Mouse (Mus musculus) fat pad, adult 2 months (tissue): ENCODE data around the gene Sgca.

Experiments used
- DNase-seq: peaks from one replicate; pipeline ENCODE4 v3.0.0-alpha.2; 2011; ENCODE audit warnings: low read depth, low spot score; ENCODE audit errors: extremely low read depth

The Sgca gene

DNA sequence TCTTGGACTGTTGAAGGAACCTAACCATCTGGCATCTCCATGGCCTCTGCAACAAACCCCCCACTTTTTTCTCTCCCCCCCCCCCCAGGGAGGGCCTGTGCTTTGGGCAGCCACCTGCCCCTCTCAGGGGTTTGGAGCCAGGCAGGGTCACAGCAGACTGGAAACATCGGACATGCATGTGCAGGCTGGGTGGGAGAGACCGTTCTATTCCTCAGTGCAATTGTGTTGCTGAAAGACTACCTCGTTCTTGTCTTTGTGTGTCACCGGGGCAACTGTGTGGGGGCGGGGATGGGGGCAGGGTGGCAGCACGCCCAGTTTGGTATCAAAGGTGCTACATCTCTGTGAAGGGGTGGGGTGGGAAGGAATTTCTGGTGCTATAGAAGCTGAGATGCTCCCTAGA, 24.0 kb downstream of the Sgca start:
- no peak for DNase-seq

DNA sequence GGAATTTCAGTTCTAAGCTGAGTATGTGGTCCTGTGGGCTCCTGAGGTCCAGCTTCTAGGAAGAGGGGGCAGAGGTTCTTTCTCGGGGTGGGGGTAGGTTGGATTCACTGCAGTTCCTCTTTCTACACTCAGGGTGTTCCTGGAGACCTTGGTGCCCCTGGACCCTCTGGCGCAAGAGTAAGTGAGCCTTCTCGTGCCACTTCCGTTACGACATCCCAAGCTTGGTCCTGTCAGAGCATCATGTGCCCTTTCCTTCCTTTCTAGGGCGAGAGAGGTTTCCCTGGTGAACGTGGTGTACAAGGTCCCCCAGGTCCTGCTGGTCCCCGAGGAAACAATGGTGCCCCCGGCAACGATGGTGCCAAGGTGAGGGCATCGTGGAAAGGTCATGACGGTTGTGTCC, 30.9 kb downstream of the Sgca start:
- DNase-seq: no peak

DNA sequence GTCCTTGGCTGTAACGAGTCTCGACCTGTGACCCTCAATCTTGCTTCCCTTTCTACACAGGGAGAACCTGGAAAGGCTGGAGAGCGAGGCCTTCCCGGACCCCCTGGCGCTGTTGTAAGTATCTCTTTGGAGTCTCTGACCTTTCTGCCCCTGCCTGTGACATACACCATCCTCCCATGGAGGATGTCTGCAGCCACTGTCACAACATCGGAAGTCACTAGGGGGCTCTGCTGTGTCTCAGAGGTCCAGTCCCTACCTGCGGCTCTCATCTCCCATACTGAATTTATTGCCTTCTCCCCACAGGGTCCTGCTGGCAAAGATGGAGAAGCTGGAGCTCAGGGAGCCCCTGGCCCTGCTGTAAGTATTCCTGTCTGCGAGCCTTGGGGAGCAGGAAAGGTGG, 31.8 kb downstream of the Sgca start:
- no peak for DNase-seq

DNA sequence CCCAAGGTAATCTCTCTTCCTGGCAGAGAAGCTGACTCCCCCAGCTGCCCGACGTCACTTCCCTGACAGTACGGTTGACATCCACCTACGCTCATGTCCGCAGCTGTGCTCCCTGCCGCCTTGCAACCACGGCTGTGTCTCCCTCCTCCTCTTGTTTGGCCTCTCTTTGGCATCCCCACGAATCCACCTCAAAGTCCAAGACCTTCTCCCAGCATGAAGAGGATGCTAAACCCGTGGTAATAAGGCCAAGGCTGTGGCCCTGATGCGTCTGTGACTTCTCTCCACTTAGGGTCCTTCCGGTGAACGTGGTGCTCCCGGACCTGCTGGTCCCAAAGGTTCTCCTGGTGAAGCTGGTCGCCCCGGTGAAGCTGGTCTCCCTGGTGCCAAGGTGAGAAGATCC, 33.1 kb downstream of the Sgca start:
- no peak for DNase-seq

DNA sequence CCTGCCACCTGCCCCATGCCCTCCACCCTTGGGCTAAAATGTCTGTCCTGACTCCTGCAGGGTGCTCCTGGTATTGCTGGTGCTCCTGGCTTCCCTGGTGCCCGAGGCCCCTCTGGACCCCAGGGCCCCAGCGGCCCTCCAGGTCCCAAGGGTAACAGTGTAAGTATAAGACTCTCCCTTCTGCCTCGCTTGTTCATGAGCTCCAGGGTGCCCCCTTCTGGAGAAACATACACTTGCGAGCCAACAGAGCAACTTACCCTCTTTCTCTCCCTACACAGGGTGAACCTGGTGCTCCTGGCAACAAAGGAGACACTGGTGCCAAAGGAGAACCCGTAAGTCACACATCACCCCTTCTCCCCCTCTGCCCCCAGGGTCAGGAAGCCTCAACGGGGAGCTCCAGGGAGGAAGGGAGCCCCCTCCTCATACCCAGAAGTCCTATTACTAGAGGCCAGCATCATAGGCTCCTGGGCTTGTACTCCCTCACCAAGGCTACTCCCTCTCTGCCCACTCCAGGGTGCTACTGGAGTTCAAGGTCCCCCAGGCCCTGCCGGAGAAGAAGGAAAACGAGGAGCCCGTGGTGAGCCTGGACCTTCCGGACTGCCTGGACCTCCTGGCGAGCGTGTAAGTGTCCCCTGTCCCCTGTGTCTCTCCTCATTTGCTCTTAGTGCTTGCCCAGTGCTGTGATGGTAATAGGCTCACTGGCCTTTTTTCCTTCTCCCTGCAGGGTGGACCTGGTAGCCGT, 33.7 kb downstream of the Sgca start:
- DNase-seq: no peak

DNA sequence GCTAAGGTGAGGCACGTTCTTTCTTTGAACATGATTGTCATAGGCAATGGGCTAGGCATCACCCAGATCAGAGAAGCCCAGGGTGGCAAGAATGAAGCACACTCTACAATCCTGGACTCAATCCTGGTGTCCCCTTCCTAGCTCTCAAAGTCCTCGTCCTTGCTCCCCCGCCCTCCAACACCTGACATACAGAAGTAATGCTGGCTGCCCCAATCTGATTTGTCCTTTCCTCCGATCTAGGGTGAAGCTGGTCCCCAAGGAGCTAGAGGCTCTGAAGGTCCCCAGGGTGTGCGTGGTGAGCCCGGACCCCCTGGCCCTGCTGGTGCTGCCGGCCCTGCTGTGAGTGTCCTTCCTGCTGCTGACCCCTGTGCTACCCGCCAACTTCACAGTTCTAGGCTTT, 34.4 kb downstream of the Sgca start:
- no peak for DNase-seq

DNA sequence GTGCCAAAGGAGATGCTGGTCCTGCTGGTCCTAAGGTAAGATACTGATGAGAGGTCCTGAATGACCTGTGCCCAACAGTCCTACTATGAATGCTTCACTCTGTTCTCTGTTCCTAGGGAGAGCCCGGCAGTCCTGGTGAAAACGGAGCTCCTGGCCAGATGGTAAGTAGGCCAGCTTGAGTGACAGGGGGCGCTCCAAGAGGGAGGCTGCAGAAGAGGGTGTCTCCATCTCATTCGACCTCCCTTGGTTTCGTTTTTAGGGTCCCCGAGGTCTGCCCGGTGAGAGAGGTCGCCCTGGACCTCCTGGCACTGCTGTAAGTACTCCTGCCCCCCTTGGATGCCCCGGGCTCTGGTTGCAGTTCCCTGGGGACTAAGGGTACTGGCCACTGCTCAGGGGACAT, 35.0 kb downstream of the Sgca start:
- no peak for DNase-seq

DNA sequence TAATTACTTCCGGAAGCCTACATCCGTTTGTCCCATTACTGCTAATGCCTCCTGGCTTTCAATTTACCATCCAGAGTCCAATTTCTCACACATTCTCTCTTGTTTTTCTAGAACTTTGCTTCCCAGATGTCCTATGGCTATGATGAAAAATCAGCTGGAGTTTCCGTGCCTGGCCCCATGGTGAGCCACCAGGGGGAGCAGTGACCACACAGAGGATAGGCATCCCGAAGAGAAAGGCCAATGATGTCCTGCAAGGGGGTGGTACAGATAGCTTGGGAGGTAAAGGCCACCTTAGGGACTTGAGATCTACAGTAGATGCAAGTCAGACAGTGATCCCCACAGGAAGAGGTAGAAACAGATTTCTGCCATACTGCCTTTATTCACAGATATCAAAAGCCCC, 36.8 kb downstream of the Sgca start:
- no peak for DNase-seq

DNA sequence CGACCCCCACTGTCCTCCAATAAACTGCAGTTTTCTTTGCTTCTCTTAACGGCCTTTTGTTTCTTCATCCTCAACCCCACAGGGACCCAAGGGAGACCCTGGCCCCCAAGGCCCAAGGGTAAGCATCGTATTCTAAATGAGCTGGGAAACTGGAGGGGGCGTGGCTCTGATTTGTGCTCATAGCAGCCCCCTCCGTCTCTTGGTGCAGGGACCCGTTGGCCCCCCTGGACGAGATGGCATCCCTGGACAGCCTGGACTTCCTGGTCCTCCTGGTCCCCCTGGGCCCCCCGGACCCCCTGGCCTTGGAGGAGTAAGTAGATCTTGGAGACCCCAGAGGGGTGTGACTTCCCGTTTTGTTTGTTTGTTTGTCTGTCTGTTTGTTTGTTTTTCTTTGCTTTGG, 37.8 kb downstream of the Sgca start:
- no peak for DNase-seq

DNA sequence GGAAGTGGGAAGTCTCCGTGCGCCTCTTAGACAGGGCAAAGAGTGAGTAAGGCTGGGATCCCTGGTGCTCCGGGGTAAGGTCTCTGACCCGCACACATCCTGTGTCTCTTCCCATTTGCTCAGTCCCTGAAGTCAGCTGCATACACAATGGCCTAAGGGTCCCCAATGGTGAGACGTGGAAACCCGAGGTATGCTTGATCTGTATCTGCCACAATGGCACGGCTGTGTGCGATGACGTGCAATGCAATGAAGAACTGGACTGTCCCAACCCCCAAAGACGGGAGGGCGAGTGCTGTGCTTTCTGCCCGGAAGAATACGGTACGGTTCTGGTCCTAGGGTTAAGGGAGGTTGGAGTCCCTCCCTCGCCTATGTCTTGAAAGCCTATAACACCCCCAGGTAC, 38.3 kb downstream of the Sgca start:
- no peak for DNase-seq

DNA sequence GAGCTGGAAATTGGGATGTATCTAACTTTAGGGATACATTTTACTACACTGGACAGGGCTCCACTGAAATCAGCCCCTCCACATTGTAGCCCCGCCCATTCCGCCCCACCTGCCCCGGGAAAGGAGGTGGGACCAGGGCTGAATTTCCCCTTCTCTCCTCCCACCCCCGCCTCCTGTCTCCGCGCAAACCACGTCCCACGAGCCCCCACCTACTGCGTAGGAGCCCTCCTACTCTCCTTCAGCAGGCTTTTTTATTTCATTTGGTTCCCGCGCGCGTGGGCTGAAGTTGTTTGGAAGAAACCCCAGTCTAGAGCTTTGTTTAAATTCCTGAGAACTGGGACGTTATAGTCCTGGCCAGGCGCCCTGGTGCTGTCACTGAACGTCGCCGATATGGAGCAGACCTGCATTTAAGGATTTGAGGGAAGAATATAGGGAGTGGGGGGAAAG, 38.8 kb downstream of the Sgca start:
- no peak for DNase-seq

DNA sequence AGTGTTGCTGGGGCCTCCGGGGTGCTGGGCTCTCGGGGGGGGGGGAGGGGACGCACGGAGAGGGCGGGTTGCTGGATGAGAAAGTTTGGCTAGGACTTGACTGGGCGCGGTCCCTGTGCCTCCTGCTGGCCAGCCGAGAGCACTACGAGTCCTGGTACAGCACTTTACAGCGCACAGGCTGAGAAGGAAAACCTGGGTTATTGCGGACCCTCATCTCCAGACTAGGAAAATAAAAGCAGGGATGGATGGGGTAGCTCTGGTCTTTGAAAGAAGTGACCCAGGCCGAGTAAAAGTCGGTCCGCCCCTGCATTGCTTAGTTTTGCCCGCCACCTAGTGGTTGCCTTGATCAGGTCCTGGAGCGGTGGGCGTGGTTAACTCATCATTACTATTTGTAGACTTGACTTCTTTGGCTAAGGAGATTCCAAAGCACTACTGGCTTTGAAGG, 39.3 kb downstream of the Sgca start:
- no peak for DNase-seq

DNA sequence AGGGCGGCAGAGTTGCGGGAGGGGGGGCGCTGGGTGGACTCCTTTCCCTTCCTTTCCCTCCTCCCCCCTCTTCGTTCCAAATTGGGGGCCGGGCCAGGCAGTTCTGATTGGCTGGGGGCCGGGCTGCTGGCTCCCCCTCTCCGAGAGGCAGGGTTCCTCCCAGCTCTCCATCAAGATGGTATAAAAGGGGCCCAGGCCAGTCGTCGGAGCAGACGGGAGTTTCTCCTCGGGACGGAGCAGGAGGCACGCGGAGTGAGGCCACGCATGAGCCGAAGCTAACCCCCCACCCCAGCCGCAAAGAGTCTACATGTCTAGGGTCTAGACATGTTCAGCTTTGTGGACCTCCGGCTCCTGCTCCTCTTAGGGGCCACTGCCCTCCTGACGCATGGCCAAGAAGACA, 40.1 kb downstream of the Sgca start, which contains the start of gene Col1a1:
Col1a1 (plus strand) TSS at position 180 of the 400 bp plus-strand sequence.
- DNase-seq: no peak

DNA sequence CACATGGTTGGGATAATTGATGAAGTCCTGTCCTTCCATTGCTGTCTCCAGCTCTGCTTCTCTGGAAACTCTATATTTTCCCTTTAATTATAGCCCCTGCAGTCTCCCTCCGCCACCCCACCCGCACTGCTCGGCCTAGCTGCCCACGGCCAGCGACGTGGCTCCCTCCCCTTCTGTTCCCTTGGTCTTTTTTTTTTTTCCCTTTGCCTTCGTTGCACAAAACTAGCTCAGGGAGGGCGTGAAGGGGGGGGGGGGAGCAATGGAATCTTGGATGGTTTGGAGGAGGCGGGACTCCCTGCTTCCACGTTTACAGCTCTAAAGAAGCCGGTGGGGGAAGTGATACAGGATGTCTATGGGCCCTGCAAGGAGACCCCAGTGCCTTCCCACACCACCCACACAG, 41.6 kb downstream of the Sgca start:
- no peak for DNase-seq

DNA sequence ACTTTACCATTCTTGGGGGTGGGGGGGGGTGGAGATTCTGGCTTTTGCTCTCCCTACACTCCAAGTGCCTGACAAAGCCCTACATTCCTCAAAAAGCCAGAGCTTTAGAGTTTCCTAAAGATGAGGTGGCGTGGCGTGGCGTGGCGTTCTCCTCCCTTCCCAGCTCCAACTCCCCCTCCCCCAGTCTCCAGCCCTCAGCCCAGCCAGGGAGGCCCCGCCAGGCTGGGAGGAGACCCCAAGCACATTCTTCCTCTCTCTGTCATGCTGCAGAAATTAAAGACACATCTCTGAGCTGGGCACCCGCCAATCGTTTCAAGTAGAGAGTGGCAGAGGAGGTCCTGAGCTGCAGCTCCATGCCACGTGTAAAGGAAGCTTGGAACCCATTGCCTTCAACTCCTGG, 42.5 kb downstream of the Sgca start:
- DNase-seq: no peak

DNA sequence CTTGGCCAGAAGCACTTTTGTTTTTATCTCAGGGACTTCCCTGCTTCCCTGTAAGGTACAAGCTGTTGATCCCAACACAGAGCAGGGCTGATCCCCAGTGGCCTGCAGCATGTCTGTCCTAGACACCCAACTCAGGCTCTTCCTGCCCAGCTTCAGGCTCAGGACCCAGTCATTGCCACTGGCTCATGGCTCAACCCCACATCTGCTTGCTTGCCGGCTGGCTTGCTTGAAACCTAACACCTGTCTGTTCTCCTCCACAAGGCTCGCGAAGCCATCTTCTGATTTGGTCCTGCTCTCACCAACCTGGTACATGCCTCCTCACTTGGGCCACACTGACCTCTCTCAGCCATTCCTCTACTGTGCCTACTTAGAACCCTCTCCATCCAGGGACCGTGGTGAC, 46.0 kb downstream of the Sgca start:
- DNase-seq: no peak

DNA sequence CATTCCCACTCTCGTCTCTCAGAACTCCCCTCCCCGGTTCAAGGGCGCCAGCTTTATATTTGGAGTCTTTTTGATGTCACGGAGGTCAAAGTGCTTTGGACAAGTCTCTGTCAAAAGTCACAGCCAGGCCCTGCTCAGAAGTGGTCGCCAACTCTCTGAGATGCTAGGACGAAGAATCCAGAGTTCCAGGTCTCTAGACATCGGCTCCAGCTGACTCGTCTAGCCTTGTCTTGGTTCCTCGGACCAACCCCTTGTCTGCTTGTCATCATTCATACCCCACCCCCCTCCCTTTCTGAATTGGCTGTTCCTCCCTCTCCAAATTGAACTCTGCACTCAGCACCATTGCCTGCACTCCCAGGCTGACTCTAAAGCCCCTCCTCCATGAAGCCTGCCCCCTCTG, 46.5 kb downstream of the Sgca start:
- DNase-seq: no peak

DNA sequence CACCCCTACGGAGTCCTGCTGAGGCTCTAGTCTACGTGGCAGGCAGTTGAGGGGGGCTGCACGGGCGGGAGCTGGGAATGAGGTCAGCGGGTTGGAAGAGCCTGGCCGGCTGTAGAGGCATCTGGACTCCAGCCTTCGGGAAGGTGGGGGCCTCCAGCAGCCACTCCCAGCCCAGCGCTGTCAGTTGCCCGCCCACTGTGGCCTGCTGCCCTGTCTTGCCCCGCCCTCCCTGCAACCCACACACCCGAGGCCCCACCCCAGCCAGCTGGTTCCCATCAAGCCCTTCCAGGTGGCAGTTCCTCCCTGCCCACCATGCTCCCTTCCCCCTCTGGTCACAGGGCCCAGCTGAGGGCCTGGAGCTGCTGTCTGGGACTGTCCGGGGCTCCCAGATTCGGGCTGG, 47.3 kb downstream of the Sgca start:
- no peak for DNase-seq

DNA sequence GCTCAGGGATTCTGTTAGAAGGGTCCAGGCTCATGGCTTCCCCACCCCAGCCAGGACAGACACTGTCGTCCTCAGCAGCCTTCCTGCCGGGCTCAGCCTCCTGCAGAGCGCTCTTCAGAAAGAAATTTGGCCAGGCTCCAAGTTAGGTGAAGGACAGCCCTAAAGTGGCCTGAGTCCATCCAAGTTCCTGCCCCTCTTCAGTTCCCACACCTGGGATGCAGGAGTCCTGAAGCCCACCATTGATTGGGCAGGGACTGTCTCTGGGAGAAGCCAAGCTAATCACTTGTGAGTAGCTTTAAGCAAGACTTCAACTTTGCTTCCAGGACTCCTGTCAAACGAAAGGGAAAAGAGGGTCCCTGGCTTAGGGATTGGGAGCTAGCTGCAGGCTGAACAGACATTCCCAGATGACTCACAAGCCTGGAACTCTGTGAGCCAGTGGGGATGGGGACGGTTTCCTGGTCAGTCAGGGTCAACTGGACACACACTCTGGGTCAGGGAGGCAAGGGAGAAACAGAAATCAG, 48.3 kb downstream of the Sgca start:
- DNase-seq: no peak

DNA sequence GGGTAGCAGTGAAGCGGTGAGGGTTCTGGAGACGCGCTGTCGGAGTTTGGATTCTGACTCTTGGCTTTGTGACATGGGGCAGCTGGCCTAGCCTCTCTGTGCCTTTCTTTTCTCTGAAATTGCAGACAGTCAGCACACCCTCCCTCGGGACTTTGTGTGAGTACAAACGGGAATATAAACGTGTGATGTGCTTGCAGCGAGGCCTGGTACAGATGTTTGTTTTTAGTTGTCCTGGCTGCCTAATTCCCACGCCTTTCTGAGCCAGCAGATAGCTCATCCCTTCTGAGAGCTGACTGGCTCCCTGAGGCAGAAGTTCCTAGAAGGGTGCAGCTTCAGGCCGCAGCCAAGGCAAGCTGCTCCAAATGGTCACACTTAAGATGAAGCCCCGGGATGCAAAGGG, 49.7 kb downstream of the Sgca start:
- no peak for DNase-seq

DNA sequence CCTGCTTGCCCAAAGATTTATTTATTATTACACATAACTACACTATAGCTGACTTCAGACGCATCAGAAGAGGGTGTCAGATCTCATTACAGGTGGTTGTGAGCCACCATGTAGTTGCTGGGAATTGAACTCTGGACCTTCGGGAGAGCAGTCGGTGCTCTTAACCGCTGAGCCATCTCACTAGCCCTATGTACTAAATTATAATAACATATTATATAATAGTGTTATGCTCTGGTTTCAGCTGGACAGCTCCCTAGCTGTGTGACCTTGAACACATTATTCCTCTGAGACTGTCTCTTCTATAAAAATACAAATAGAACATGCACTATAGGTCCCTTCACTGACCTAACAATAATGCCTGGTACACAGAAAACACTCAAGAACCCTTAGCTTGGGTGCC, 51.1 kb downstream of the Sgca start:
- no peak for DNase-seq

DNA sequence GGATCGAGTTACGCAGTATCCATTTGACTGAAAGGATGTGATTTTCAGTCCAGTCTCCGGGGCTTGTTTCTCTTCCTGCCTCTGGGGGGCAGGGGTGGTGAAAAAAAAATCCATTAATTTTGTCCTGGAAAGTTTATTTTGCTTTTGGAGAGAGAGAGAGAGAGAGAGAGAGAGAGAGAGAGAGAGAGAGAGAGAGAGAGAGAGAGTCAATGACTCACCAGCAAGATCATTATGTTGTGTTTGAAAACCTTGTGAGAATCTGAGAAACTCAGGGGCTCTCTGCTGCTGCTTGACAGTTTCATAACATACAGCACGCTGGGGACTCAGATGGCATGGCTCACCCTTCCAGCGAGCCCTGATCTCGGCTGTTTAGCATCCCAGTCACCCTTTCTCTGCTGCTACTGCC, 55.1 kb downstream of the Sgca start:
- DNase-seq: no peak

DNA sequence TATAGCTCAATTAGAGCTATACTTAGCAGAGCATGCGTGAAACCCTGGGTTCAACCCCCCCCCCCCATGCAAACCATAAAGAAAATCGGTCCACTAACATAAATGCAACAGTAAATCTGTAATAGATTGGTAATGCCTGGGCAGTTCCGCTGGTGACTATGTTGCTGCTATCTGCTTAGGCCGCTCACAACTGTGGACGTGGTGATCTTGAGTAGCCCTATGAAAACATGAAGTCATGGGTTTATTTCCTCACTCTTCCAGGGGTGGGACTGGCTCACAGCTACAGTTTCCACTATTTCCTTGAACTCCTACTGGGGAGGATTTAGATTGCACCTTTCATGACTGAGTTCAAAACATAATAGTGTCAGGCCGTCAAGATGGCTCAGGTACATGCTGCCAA, 58.4 kb downstream of the Sgca start:
- DNase-seq: no peak
